Mouse (Mus musculus) MEL (cell line): ENCODE data around the gene Gm26938. TPM values are rescaled to one million over a fixed set of nuclear protein-coding genes. Genes with fewer than 3 reads are reported as not detected.

ENCODE experiments used
- DNase-seq: peaks from one replicate; pipeline ENCODE4 v3.0.0; 2011; ENCODE audit warnings: low read depth, low spot score
- H3K27ac ChIP-seq: 2 replicates; pipeline ENCODE4 v1.5.1; 2012; ENCODE audit warnings: low read depth, mild to moderate bottlenecking, control low read depth, low read length, moderate library complexity; ENCODE audit not compliant: control insufficient read depth
- H3K27me3 ChIP-seq, 2 experiments: fragments of 150-350 bp in 1 of 2; sonication (generic) in 1 of 2; 2 replicates each; pipeline ENCODE4 v1.6.1; 2012; ENCODE audit warnings: low read length in 2 of 2, mild to moderate bottlenecking in 2 of 2, improper control_type of control experiment in 1 of 2, moderate library complexity in 1 of 2; ENCODE audit not compliant: insufficient read depth in 2 of 2, control insufficient read depth in 1 of 2
- H3K36me3 ChIP-seq, 2 experiments: 2 replicates each; pipeline ENCODE4 v1.6.1; 2012 to 2014; ENCODE audit warnings: low read length in 2 of 2, improper control_type of control experiment in 1 of 2, inconsistent platforms in 1 of 2, mild to moderate bottlenecking in 1 of 2; ENCODE audit not compliant: insufficient read depth in 2 of 2, control insufficient read depth in 1 of 2
- H3K4me1 ChIP-seq, 2 experiments: fragments of 150-350 bp in 1 of 2; sonication (generic) in 1 of 2; 2 replicates each; pipeline ENCODE4 v1.6.1; 2012; ENCODE audit warnings: low read length in 2 of 2, improper control_type of control experiment in 1 of 2, mild to moderate bottlenecking in 1 of 2; ENCODE audit not compliant: insufficient read depth in 2 of 2, control insufficient read depth in 1 of 2
- H3K4me3 ChIP-seq, 2 experiments: fragments of 150-350 bp in 1 of 2; sonication (generic) in 1 of 2; 2 replicates each; pipeline ENCODE4 v1.5.1; 2012; ENCODE audit warnings: low read depth in 2 of 2, low read length in 2 of 2, mild to moderate bottlenecking in 2 of 2, moderate library complexity in 2 of 2, control low read depth in 1 of 2, improper control_type of control experiment in 1 of 2; ENCODE audit not compliant: control insufficient read depth in 1 of 2, insufficient read depth in 1 of 2
- H3K79me2 ChIP-seq: 2 replicates; pipeline ENCODE4 v1.6.1; 2012; ENCODE audit warnings: mild to moderate bottlenecking, low read length, moderate library complexity; ENCODE audit not compliant: control insufficient read depth, poor library complexity, insufficient read depth
- H3K9ac ChIP-seq: 2 replicates; pipeline ENCODE4 v1.6.1; 2012; ENCODE audit warnings: low read depth, mild to moderate bottlenecking, control low read depth, low read length, moderate library complexity; ENCODE audit not compliant: control insufficient read depth, poor library complexity, severe bottlenecking
- H3K9me3 ChIP-seq: fragments of 150-350 bp; sonication (generic); replicated peaks from 2 replicates; pipeline ENCODE4 v1.6.1; 2012; ENCODE audit warnings: mild to moderate bottlenecking, low read length, improper control_type of control experiment, moderate library complexity; ENCODE audit not compliant: insufficient read depth
- BHLHE40 ChIP-seq: IDR thresholded peaks from 2 replicates; pipeline ENCODE4 v1.6.1; 2012; ENCODE audit warnings: low read depth, mild to moderate bottlenecking, inconsistent platforms, low read length, improper control_type of control experiment, borderline replicate concordance
- CHD1 ChIP-seq: IDR thresholded peaks from 2 replicates; pipeline ENCODE4 v1.6.1; 2012; ENCODE audit warnings: low read depth, mild to moderate bottlenecking, inconsistent platforms, low read length, improper control_type of control experiment
- CHD2 ChIP-seq: IDR thresholded peaks from 2 replicates; pipeline ENCODE4 v1.6.1; 2011; ENCODE audit warnings: low read length, improper control_type of control experiment
- CTCF ChIP-seq, 3 experiments: IDR thresholded peaks in 2 of 3; conservative IDR thresholded peaks in 1 of 3; 2 replicates each; pipeline ENCODE4 v1.5.1; 2011 to 2012; ENCODE audit warnings: low read length in 3 of 3, low read depth in 2 of 3, mild to moderate bottlenecking in 2 of 3, improper control_type of control experiment in 1 of 3, inconsistent platforms in 1 of 3, mixed read lengths in 1 of 3, moderate library complexity in 1 of 3; ENCODE audit not compliant: control insufficient read depth in 1 of 3, insufficient read depth in 1 of 3, poor library complexity in 1 of 3, severe bottlenecking in 1 of 3
- E2F4 ChIP-seq: IDR thresholded peaks from 2 replicates; pipeline ENCODE4 v1.6.1; 2011; ENCODE audit warnings: low read depth, low read length, improper control_type of control experiment, borderline replicate concordance
- ELF1 ChIP-seq: IDR thresholded peaks from 2 replicates; pipeline ENCODE4 v1.6.1; 2014; ENCODE audit warnings: low read depth, mild to moderate bottlenecking, inconsistent platforms, low read length, improper control_type of control experiment, moderate library complexity
- EP300 ChIP-seq, 2 experiments: IDR thresholded peaks; 2 replicates each; pipeline ENCODE4 v1.6.1; 2011; ENCODE audit warnings: improper control_type of control experiment in 2 of 2, low read length in 2 of 2, low read depth in 1 of 2, mild to moderate bottlenecking in 1 of 2
- ETS1 ChIP-seq: IDR thresholded peaks from 2 replicates; pipeline ENCODE4 v1.6.1; 2012; ENCODE audit warnings: low read depth, mild to moderate bottlenecking, inconsistent platforms, low read length, improper control_type of control experiment, moderate library complexity
- GABPA ChIP-seq: IDR thresholded peaks from 2 replicates; pipeline ENCODE4 v1.6.1; 2012; ENCODE audit warnings: low read depth, mild to moderate bottlenecking, inconsistent platforms, low read length, improper control_type of control experiment, moderate library complexity
- GATA1 ChIP-seq: IDR thresholded peaks from 2 replicates; pipeline ENCODE4 v1.6.1; 2011; ENCODE audit warnings: low read depth, low read length, improper control_type of control experiment
- KAT2A ChIP-seq: conservative IDR thresholded peaks from 2 replicates; pipeline ENCODE4 v1.6.1; 2012; ENCODE audit warnings: low read depth, low read length, improper control_type of control experiment, inconsistent platforms
- MAX ChIP-seq: IDR thresholded peaks from 2 replicates; pipeline ENCODE4 v1.6.1; 2011; ENCODE audit warnings: low read length, improper control_type of control experiment
- MAZ ChIP-seq: IDR thresholded peaks from 2 replicates; pipeline ENCODE4 v1.6.1; 2012; ENCODE audit warnings: low read depth, mild to moderate bottlenecking, inconsistent platforms, low read length, improper control_type of control experiment
- MEF2A ChIP-seq: IDR thresholded peaks from 2 replicates; pipeline ENCODE4 v1.6.1; 2014; ENCODE audit warnings: low read depth, mild to moderate bottlenecking, inconsistent platforms, low read length, improper control_type of control experiment; ENCODE audit not compliant: poor library complexity, insufficient replicate concordance, severe bottlenecking; ENCODE audit errors: extremely low read depth
- MXI1 ChIP-seq: IDR thresholded peaks from 2 replicates; pipeline ENCODE4 v1.6.1; 2011; ENCODE audit warnings: mild to moderate bottlenecking, low read depth, low read length, improper control_type of control experiment
- MYB ChIP-seq: IDR thresholded peaks from 2 replicates; pipeline ENCODE4 v1.6.1; 2011; ENCODE audit warnings: mild to moderate bottlenecking, low read depth, low read length, improper control_type of control experiment
- MYC ChIP-seq: IDR thresholded peaks from 2 replicates; pipeline ENCODE4 v1.6.1; 2011; ENCODE audit warnings: low read depth, mild to moderate bottlenecking, low read length, improper control_type of control experiment, moderate library complexity
- NELFE ChIP-seq: IDR thresholded peaks from 2 replicates; pipeline ENCODE4 v1.6.1; 2011; ENCODE audit warnings: low read depth, low read length, improper control_type of control experiment
- POLR2A ChIP-seq, 2 experiments: IDR thresholded peaks; 2 replicates each; pipeline ENCODE4 v1.6.1; 2011 to 2012; ENCODE audit warnings: low read length in 2 of 2, mild to moderate bottlenecking in 2 of 2, control low read depth in 1 of 2, improper control_type of control experiment in 1 of 2, low read depth in 1 of 2, moderate library complexity in 1 of 2; ENCODE audit not compliant: control insufficient read depth in 1 of 2, insufficient read depth in 1 of 2, poor library complexity in 1 of 2
- POLR2AphosphoS2 ChIP-seq: IDR thresholded peaks from 2 replicates; pipeline ENCODE4 v1.6.1; 2011; ENCODE audit warnings: low read length, improper control_type of control experiment
- RAD21 ChIP-seq: IDR thresholded peaks from 2 replicates; pipeline ENCODE4 v1.6.1; 2011; ENCODE audit warnings: mild to moderate bottlenecking, low read depth, low read length, improper control_type of control experiment
- RCOR1 ChIP-seq: IDR thresholded peaks from 2 replicates; pipeline ENCODE4 v1.6.1; 2012; ENCODE audit warnings: low read depth, mild to moderate bottlenecking, inconsistent platforms, low read length, improper control_type of control experiment
- SIN3A ChIP-seq: IDR thresholded peaks from 2 replicates; pipeline ENCODE4 v1.6.1; 2012; ENCODE audit warnings: low read length, improper control_type of control experiment, inconsistent platforms
- SMC3 ChIP-seq: IDR thresholded peaks from 2 replicates; pipeline ENCODE4 v1.6.1; 2011; ENCODE audit warnings: low read depth, low read length, improper control_type of control experiment
- TAL1 ChIP-seq: IDR thresholded peaks from 2 replicates; pipeline ENCODE4 v1.6.1; 2012; ENCODE audit warnings: mild to moderate bottlenecking, inconsistent platforms, low read length, moderate library complexity, mixed read lengths
- TBP ChIP-seq: IDR thresholded peaks from 2 replicates; pipeline ENCODE4 v1.8.0; 2011; ENCODE audit warnings: low read depth, low read length, improper control_type of control experiment
- UBTF ChIP-seq: IDR thresholded peaks from 2 replicates; pipeline ENCODE4 v1.6.1; 2012; ENCODE audit warnings: low read depth, mild to moderate bottlenecking, inconsistent platforms, low read length, improper control_type of control experiment, moderate library complexity, borderline replicate concordance; ENCODE audit not compliant: insufficient read depth
- USF1 ChIP-seq: IDR thresholded peaks from 2 replicates; pipeline ENCODE4 v1.6.1; 2014; ENCODE audit warnings: low read depth, mild to moderate bottlenecking, inconsistent platforms, low read length, improper control_type of control experiment, moderate library complexity
- USF2 ChIP-seq, 2 experiments: IDR thresholded peaks; 2 replicates each; pipeline ENCODE4 v1.6.1; 2011 to 2012; ENCODE audit warnings: improper control_type of control experiment in 2 of 2, low read length in 2 of 2, borderline replicate concordance in 1 of 2, inconsistent platforms in 1 of 2, low read depth in 1 of 2, mild to moderate bottlenecking in 1 of 2; ENCODE audit not compliant: insufficient read depth in 1 of 2
- ZC3H11A ChIP-seq: IDR thresholded peaks from 2 replicates; pipeline ENCODE4 v1.6.1; 2012; ENCODE audit warnings: low read depth, mild to moderate bottlenecking, inconsistent platforms, low read length, improper control_type of control experiment
- ZNF384 ChIP-seq: IDR thresholded peaks from 2 replicates; pipeline ENCODE4 v1.6.1; 2012; ENCODE audit warnings: low read depth, mild to moderate bottlenecking, inconsistent platforms, low read length, improper control_type of control experiment
- polyA plus RNA-seq, 2 experiments: library from polyadenylated mRNA; stranded (reverse) in 1 of 2; unstranded in 1 of 2; fragments of >175 nt in 1 of 2; fragments of >200 nt in 1 of 2; gene quantifications; 2 replicates each; pipeline versions ENCODE4 v1.2.1 to v1.2.4; 2012; ENCODE audit warnings: low replicate concordance in 2 of 2, low read depth in 1 of 2; ENCODE audit not compliant: insufficient read length in 2 of 2, insufficient read depth in 1 of 2, missing spikeins in 1 of 2
- total RNA-seq: library from RNA; depleted of rRNA; stranded (reverse); fragments of 300-350 nt; gene quantifications from 2 replicates; pipeline ENCODE4 v1.2.3, GENCODE M21; 2012

The Gm26938 gene
- total and polyA plus RNA-seq, 3 experiments, result 0.11 TPM; not detected in 2

- H3K4me3 ChIP-seq, result peak overlapping the region; percentile 31 to 52
- no peaks in the 10 kb centered on the region for H3K27me3 ChIP-seq
- H3K27ac ChIP-seq, result peak overlapping the region; percentile 99
- H3K9ac ChIP-seq, result peak overlapping the region; percentile 52
- TF ChIP-seq CHD1 (no peak), ETS1 (no peak), USF2 (IDR thresholded peaks at IDR 0.05; ENCODE audit: borderline replicate concordance in 1 of 2, insufficient read depth in 1 of 2, low read depth in 1 of 2, low read length in 2 of 2) (no peak), UBTF (no peak), TBP (peak; percentile 77), MAX (no peak), MEF2A (no peak), CTCF (IDR thresholded peaks at IDR 0.05 in 2 of 3, conservative IDR thresholded peaks at IDR 0.05 in 1 of 3; ENCODE audit: control insufficient read depth in 1 of 3, insufficient read depth in 1 of 3, low read depth in 2 of 3, low read length in 3 of 3, poor library complexity in 1 of 3, severe bottlenecking in 1 of 3) (no peak), E2F4 (no peak), SIN3A (no peak), BHLHE40 (no peak), RCOR1 (0 out of 2 replicates have a peak, but pooled peaks have one; percentile 17), ELF1 (no peak), MXI1 (no peak), MAZ (no peak), ZNF384 (no peak), GABPA (no peak), MYB (no peak), POLR2AphosphoS2 (peak; percentile 66; the same call in 1 of the 2 replicates), POLR2A (IDR thresholded peaks at IDR 0.05; ENCODE audit: control insufficient read depth in 1 of 2, insufficient read depth in 1 of 2, low read depth in 1 of 2, low read length in 2 of 2, poor library complexity in 1 of 2) (peak in 1 of 2 experiments; percentile 24; a peak in 1 of 4 replicates), RAD21 (no peak), EP300 (IDR thresholded peaks at IDR 0.05; ENCODE audit: low read depth in 1 of 2, low read length in 2 of 2) (0 out of 4 replicates have a peak, but pooled peaks of 1 of the 2 experiments have one; percentile 19), GATA1 (0 out of 2 replicates have a peak, but pooled peaks have one; percentile 3), KAT2A (no peak), MYC (no peak), SMC3 (no peak), NELFE (no peak), USF1 (no peak), TAL1 (no peak), CHD2 (no peak), ZC3H11A (no peak)
- H3K9me3 ChIP-seq, result no peaks in the 10 kb centered on the region
- H3K79me2 ChIP-seq, result peaks cover 1% of the 10 kb centered on the region; the same call in 1 of the 2 replicates
- DNase-seq, result peak; percentile 84
- peaks cover 0 to 20% of the 10 kb centered on the region in 2 experiments; a peak in 3 of 4 replicates for H3K36me3 ChIP-seq
- H3K4me1 ChIP-seq, result peaks cover 6 to 32% of the 10 kb centered on the region in 2 experiments
Observed at GRCm38 (mm10) chr5:139803165-139803564, 23.0 kb downstream of the Gm26938 start.
